Mouse (Mus musculus): Measurements from ENCODE around the gene Uhrf2.

The Uhrf2 gene

DNA sequence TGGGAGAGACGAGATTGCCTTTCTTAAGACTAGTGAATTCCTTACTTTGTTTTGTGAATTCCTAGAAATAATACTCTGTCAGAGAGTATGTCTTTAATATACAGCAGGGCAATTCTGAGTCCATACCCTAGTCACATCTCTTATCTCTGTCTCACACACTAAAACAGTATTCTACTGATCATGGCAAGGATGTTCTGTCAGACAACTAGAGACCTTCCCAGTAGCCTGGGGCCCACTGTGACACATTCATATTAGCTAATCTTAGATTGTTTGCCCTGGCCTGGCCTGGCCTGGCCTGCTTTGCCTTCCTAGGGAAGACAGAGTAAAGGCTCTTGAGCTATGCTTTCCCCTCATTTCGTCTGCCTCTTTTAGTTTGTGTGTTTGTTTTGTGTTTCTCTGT lies 20.3 kb downstream of the Uhrf2 start:
- DNase-seq (ENCODE audit: low spot score), result no peak

DNA sequence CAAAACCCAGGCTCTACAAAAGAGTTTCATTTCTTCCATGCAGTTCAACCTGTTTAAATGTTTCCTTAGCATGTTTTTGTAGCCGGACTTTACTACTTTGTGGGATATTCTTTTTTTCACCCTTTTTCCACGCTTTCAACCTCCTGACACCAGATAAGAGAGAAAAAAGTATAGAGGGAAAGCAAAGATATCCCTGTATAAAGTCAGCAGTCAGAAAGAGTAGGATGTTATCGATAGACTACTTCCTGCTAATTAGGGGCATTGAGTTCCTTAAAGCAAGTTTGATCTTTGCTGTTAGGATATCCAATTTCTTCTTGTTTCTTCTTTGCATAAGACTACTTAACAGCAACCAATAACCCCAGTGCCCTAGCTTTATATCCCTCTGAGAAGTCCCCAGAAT lies 21.2 kb downstream of the Uhrf2 start:
- no peak for DNase-seq (ENCODE audit: low spot score)

DNA sequence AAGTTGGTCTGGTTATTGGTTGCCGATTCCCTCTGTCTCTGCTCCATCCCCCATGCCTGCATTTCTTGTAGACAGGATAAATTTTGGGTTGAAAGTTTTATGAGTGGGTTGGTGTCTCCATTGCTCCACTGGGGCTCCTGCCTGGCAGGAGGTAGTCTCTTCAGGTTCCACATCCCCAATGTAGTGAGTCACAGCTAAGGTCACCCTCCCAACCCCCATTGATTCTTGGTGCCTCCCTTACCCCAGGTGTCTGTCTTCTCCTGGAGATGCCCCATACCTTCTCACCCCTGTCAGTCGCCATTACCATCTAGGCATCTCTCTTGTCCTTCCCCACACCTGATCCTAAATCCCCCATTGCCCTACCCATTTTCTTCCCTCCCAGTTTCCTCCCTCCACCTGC lies 23.9 kb downstream of the Uhrf2 start:
- DNase-seq (ENCODE audit: low spot score), result no peak

DNA sequence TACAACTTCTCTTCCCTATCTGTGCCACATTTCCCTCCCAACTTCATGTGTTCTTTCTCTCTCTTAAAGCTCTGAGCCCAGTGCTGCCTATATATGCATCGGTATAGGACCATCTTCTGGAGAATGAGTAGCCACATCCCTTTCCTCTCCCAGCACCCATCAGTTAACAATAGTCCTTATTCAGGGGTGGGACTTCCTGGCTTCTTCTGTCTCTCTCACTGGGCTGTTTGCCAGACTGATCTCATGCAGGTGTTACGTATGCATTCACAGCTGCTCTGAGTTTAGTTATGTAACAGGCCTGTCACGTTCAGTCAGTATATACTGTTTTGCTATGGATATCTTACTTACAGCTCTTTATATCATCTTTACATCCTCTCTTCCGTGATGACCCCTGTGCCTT lies 35.5 kb downstream of the Uhrf2 start:
- no peak for DNase-seq (ENCODE audit: low spot score)

DNA sequence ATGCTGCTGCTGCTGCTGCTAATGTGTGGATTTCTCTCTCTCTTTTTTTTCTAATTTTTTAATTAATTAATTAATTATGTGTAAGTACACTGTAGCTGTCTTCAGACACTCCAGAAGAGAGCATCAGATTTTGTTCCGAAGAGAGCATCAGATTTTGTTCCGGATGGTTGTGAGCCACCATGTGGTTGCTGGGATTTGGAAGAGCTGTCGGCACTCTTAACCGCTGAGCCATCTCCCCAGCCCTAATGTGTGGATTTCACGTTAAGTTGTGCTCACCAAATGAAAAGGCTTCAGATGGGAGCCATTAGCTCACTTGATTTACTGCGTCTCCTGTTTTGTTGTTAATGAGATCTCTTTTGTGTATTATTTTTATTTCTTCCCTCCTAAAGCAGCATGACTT lies 59.9 kb downstream of the Uhrf2 start:
- DNase-seq (ENCODE audit: low spot score), result no peak

DNA sequence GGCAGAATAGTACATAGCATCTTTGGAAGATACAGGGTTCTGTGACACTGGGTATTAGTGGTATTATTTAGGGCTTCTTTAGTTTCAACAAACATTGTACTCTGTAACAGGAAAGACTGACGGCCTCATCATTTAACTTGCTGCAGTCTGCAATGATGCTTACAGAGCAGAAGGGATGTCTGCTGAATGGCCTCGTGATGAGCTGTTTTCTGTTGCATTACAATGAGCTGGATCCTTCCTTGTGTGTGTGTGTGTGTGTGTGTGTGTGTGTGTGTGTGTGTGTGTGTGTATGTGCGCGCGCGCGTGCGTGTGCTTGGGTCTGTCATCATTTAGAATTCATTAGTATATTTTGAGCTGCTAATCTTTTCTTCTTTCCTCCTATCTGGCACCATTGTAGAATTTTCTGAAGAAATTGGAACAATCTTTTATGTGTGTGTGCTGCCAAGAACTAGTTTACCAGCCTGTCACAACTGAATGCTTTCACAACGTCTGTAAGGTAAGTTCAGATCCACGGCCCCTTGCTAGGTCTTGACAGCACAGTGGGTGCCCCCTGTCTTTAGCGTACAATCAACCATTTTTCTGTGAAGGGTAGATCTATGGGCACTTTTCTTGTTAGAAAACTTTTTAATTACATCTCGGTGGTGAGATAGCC lies 61.5 kb downstream of the Uhrf2 start:
- DNase-seq (ENCODE audit: low spot score), result no peak

DNA sequence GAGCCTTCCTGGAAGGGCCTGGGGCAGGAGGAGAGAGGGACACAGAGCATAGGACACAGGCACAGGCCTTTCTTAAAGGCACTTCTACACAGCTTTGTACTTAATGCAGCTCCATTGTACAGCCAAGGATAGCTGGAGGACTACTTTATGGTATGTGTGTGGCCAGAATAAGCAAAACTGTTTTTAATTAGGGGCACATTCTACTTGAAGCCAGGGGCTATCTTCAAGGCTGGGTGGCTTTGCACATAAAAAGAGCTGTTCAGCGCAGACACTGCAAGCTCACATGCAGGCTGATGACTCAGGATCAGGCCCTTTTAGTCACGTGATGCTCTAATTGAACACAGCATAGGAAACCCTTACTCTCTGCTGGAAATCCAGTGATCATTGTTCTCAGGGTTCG lies 65.9 kb downstream of the Uhrf2 start:
- DNase-seq (ENCODE audit: low spot score), result no peak

DNA sequence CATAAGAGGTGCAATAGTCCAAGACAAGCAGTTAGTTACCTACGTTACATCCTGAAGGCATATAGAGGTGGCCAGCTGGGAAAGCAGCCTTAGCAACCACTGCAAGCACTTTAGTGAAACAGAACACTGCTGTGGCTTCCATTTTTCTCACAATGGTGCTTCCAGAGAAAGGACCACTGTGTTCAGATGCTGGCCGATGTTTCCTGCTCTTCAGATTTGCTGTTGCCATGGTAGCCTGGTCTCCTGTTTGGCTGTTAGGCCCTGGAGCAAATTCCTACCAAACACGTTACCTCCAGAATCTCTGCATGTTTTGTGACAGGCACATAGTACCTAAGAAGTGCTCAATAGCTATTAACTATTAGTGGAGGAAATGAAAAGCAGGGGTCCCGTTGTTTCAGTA lies 66.7 kb downstream of the Uhrf2 start:
- DNase-seq (ENCODE audit: low spot score), result no peak

DNA sequence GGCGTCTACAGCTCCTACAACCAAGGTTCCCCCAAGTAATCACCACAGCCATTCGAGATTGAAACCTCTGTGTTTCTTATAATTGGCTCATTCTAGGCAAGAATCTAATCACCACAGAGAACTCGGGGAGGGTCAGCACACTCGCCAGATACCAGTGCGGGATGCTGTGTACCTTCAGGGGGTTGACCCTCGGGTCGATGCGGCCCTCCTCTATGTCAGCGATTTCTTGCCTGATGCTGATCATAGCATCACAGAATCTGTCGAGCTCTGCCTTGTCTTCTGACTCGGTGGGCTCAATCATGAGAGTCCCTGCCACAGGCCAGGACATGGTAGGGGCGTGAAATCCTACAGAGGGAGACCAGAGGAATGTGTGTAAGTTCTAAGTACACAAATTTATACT lies 70.3 kb downstream of the Uhrf2 start:
- DNase-seq (ENCODE audit: low spot score), result no peak

DNA sequence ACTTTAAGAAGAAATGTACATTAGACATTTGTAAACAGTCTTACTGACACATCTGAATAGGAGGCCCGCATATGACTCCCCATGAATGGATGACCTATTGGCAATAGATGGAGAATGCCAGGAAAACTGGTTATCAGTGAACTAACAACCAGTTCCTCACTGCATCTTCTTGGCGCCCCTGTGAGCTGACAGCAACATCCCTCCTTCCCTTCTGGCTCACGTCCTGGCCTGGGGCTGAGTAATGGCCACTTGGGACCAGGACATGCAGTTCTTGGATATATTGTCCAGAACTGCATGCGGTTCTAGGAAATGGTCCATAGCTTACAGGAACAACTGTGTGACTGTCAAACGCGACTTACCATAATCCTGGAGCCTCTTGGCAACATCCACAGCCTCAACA lies 72.3 kb downstream of the Uhrf2 start:
- no peak for DNase-seq (ENCODE audit: low spot score)

DNA sequence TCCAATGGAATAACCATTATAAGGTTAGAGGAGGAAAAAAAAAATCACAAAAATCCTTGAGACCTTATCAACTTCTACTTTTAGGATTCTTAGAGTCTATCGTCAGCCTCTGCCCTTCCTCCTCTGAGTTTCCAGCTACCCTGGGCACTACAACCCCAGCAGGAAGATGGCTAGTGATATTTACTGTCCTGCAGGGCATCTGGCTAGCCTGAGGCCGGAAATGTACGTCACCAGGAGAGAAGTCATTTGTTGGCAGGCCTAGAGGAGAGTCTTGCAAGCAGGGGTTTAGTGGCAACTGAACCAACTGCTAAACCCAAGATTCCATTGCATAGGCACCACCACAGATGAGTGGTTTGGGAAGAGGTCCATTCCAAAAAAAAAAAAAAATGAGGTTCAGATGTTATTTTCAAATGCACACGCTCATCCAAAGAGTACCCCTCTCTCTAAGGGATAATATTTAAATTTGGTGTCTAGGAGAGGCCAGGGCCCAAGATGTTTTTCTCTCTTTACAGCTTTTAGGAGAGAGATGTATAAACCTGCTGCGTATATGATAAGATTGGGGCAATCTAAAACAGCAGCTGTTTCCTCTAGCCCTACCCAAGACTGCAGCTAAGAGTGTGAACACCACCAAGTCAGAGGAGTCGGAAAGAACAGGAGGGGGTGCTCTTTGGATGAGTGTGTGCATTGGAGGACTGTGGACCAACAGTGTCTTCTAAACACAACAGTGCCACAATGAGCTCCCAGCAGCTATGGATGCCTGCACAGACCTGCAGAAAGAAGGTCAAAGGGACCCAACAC lies 74.9 kb downstream of the Uhrf2 start:
- no peak for DNase-seq (ENCODE audit: low spot score)

DNA sequence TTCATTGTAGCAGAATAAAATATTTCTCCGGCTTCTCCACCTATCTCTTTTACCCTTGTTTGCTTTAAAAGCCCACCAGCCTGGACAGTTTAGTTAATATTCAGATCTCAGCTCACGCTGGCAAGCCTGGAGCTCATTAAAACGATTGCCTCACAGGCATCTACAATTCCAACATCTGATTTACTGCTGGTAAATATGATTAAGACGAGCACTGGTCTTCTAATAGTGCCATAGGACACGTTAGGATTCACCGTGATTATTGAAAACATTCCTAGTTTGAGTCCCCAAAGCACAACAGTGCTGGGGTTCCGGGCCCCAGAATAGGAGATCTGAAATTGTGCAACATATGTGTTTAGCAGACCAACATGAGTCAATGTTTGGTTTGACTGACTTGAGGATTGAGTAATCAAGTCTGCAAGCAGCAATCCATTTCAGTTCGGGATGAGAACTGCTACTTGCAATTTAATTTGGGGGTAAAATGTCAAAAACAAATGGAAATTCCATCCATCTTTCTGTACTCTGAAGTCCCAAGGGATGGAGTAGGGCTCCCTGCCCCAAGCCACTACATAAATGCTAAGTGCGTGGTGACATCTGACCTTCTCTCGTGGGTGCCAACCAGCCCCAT lies 77.0 kb downstream of the Uhrf2 start:
- DNase-seq (ENCODE audit: low spot score), result no peak

DNA sequence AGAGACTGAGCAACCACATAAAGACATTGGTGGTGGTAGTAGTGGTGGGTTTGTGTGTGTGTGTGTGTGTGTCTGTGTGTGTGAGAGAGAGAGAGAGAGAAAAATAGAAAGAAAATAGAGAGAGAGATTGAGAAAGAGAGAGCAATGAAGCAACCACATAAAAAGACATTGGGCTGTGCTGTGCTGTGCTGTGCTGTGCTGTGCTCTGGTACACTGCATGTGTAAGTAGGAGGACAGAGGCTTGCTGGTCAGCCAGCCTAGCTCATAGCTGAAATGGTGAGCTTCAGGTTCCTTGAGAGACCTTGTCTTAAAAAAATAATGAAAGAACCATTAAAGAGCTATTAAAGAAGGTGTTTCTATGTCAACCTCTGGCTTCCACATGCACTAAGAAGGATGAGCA lies 78.3 kb downstream of the Uhrf2 start:
- no peak for DNase-seq (ENCODE audit: low spot score)

DNA sequence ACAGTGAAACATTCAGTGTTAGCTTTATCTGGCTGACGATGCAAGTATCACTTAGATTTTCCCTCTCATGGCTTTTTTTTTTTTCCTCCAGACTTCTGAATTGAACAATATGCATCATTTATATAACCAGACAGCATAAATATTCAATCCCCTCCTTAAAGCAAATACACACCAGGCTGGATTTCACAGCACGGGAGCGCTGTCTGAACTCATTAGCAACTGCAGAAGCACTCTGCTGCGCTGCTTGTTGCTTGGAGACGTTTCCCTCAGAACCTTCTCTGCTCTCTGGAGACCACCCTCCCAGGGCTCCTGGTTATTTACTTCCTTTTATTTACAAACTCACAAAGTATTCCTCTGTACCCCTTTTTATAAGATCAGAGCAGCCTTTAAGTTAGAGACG lies 78.8 kb downstream of the Uhrf2 start:
- DNase-seq (ENCODE audit: low spot score), result no peak

DNA sequence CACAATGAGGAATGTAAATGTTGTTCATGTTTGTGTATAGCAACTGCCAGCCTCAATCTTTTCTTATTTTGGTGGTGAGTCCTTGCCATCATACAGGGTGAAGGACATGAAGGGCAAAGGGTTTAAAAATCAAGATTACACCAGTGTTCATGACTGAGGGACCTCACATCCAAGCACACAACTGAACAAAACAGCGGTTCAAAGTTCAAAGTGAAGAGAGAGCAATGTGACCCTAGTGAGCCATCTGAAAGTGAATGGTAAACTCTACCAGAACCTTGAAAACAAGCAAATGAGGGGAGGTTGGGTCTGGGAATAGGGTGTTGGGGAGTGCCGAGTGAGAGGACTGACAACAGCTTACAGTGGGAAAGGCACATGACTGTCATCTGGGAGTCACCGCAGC lies 81.1 kb downstream of the Uhrf2 start:
- DNase-seq (ENCODE audit: low spot score), result no peak

DNA sequence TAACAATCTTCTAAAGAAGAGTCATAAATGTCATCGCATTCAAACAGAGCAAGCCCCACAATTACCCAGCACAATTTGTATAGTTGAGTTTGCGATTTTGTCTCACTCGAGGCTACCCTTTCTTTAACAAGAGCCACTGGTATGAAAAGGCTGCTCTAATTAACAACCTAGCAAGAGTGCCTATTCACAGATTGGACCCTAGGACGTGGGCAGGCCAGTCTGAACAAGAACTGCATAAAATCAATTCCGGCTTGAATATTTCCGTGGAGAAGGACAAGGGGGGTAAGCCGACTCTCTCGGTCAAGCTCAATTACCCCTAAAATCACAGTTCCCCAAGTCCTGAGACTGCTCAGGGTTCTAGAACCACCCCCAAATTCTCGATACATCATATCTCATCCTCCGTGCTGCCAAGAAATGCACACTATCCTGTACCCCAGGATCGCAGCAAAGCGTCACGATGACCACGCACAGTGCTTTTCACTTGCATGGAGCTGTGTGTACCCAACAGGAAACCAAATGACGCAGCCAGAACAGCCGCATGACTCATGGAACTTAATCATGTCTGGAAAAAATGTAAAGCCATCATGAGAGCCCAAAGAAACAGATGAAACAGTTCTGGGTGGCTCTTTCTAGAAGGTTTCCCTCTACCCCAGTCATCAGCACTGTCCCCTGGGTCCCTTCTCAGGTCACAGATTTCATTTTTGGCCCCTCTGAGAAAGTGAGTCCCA lies 82.8 kb downstream of the Uhrf2 start:
- DNase-seq (ENCODE audit: low spot score), result no peak

DNA sequence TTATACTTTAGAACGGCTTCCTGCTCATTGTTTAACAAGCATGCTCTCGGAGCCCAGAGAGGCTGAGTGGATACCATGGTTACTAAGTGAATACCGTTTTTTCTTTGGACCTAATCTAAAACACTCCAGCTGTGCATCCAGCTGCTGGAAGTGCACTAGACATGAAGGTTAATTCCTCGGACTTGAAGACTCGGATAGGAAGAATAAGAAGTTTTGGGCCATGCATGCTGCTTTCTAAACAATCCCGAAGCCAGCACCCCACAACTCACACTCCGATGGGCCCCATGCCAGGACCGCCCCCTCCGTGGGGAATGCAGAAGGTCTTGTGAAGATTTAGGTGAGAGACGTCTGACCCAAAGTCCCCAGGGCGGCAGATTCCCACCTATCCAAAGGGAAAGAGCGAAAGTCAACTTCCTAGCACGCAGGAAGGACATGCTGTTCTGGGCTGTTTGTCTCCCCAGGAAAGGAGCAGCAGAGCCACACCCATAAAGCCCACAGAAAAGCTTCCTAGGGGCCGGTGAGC lies 84.7 kb downstream of the Uhrf2 start:
- DNase-seq (ENCODE audit: low spot score), result no peak

DNA sequence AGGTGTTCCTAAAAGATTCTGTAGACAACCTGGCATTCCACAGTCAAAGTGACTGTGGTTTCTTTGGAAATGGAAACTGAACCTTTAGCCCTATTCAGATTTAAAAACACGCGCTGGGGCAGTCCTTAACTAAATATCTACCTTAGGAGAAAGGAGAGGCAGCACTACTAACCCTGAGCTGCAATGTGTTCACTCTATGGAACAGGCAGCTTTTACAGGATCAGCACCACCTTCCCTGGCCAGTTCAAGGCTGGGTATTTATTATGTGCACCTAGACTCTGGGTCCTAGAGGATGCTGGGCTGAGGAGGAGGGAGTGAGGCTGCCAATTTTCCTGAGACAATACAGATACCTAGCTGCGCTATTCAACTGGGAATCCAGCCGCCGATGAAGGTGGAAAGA lies 85.3 kb downstream of the Uhrf2 start:
- no peak for DNase-seq (ENCODE audit: low spot score)

DNA sequence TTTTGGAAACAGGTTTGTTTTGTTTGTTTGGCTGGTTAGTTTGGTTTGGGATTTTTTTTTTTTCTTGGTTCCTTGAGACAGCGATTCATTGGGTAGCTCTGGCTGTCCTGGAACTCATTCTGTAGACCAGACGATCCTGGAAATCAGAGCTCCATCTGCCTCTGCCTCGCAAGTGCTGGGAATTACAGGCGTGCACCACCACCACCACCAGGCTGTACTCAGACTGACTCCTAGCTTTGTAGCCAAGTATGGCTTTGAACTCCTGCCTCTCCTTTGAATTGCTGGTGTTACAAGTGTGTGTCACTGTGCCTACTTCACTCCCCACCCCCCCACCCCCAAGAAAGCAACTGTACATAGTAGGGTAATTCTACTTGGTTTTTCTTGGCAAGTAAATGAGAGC lies 86.9 kb downstream of the Uhrf2 start:
- DNase-seq (ENCODE audit: low spot score), result no peak

DNA sequence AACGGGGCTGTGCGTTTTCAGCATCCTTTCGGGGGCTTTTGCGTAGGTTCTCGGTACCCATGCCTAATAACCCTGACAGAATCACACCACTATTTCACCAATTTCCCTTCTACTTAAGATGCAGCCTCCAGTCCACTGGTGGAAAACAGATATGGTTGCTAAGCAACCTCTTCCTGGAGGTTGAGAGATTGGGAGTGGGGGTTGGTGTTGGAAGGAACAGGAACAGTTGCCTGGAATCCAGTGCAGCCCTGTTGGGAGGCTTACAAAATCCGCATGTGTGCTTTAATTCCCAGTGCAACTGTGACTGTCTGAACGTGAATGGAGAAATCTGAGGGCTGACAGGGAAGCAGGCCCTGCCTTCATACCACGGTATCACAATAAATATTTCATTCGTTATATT lies 87.5 kb downstream of the Uhrf2 start:
- no peak for DNase-seq (ENCODE audit: low spot score)

DNA sequence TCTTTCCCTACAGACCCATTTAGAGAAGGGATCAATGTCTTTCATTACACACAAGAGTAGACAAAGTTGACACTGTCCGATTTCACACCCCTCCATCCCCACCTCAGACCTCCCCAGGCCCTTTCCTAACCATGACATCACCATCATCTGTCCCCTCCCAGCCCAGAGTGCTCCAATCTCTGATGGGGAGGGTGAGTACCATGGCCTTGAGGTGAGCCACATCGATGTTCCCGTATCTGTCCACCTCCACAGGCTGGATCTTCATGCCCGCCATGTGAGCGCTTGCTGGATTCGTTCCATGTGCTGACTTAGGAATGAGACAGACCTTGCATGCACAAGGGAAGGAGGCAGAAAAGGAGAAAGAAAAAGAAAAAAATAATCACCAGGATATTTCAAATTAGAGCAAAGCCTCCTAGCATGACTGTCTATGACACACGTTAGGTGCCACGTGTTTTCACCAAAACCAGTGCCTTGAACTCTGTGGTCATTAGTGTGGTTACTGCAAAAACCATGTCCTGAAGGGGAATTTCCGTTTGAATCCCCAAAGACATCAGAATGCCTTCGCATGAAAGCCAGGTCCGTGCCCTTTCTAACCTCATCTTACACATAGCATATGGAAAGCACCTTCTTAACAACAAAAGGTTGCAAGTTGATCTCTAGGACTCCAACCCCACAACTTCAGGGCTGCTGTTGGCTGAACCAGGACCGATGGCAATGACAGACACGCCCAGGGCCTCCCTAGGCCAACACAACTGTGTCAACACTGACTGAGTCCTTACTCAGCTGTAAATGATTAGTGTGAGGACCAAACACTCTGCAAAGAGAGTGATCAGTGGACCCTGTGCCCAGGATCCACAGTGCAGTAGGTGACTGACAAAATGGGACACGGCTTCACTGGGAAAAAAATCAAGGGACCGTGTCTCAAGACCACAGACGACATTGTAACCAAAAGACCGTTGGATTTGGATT lies 88.3 kb downstream of the Uhrf2 start:
- no peak for DNase-seq (ENCODE audit: low spot score)

Measured in T-cell, adult 2 months (primary cell).